Mouse (Mus musculus): Measurements from ENCODE around the gene Calr3.

DNA sequence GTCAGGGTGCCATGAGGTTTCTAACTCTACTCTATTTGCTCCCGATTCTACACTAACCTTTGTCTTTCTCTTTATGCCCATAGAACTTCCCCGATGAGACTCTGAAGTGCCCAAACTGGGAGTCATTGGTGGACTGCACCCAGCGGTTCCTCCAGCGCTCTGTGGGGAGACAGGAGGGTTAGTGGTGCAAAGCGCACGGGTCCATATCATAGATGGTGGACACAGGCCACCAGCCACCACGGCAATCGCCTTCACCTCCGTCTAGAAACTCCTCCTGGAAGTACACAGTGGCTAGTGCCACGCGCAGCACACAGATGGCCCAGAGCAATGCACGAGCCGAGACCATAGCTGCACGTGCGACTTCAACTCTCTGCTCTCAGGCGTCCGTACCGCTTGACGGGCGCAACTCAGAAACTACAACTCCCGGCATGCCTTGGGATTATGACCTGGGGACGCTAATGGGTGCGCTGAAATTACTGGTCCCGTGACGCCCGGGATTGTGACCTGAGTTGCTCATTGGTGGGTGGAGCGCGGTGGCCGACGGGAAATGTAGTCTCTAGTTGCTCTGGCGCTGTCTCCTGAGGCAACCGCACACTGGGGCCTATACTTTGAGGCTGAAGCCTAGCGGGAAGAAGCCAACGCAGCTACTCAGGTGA is at the start of gene Calr3, which contains the start of gene 1700030K09Rik:
- TF ChIP-seq CTCF (IDR thresholded peaks at IDR 0.05; ENCODE audit: low read depth) (no peak), EP300 (IDR thresholded peaks at IDR 0.05; ENCODE audit: low read depth) (no peak)

All from liver, embryonic 14.5 days (tissue).